Mouse (Mus musculus) testis, adult 2 months (tissue): ENCODE measurements at regions not wholly inside any gene's neighbourhood (a gene's known extent, or its start where the extent isn't known, plus 50 kb on each side); places are given as distances from the start of the nearest gene placed in this dataset.

Source experiments
- CTCF ChIP-seq: fragments of 200-500 bp; IDR thresholded peaks from 2 replicates; pipeline ENCODE4 v1.5.1; 2012; ENCODE audit warnings: low read depth, mild to moderate bottlenecking, inconsistent platforms, low read length, moderate library complexity; ENCODE audit not compliant: control insufficient read depth, insufficient read depth, insufficient replicate concordance
- POLR2A ChIP-seq: fragments of 200-500 bp; IDR thresholded peaks from 2 replicates; pipeline ENCODE4 v1.6.1; 2012; ENCODE audit warnings: low read depth, mild to moderate bottlenecking, inconsistent platforms, low read length, moderate library complexity; ENCODE audit not compliant: control insufficient read depth

GRCm38 (mm10) chr6:94776585-94776984 lies 76.6 kb upstream of the Lrig1 start:
- TF ChIP-seq POLR2A (no peak), CTCF (no peak)
